Comparison of ENCODE assay signal across 14 mouse cellular contexts in genomic region chr2:136687316-136687715, GRCm38 (mm10). TPM values are rescaled to one million over a fixed set of nuclear protein-coding genes. Genes with fewer than 3 reads are reported as not detected.
"Had no signal": no experiment of that assay in that cellular context is flagged by ENCODE, and none has a peak within 500 bp of the region (broad histone marks: within the 10 kb centered on the region; RNA-seq: fewer than 3 reads in every experiment).

No protein-coding gene starts in this region.

- H3K4me3 ChIP-seq: limb, embryonic 13.5 days; midbrain, embryonic 12.5 days; neural tube, embryonic 13.5 days had no signal

- H3K27ac ChIP-seq: kidney, postnatal 0 days; limb, embryonic 13.5 days; liver, embryonic 14.5 days; midbrain, embryonic 12.5 days; neural tube, embryonic 13.5 days; stomach, postnatal 0 days had no signal

- H3K9me3 ChIP-seq: limb, embryonic 13.5 days; midbrain, embryonic 12.5 days; neural tube, embryonic 13.5 days had no signal

- H3K4me2 ChIP-seq: limb, embryonic 13.5 days; midbrain, embryonic 12.5 days; neural tube, embryonic 13.5 days had no signal

- DNase-seq: kidney, postnatal 36 days; lung, adult 18-20 months; right cerebral cortex, adult 18-20 months; right cerebral cortex, postnatal 25 days; thymus, adult 18-20 months; thymus, postnatal 14 days had no signal

- ATAC-seq: midbrain, embryonic 16.5 days had no signal

- H3K4me1 ChIP-seq: midbrain, embryonic 12.5 days; neural tube, embryonic 13.5 days had no signal

- H3K9ac ChIP-seq: limb, embryonic 13.5 days; liver, embryonic 14.5 days; midbrain, embryonic 12.5 days; neural tube, embryonic 13.5 days had no signal

- H3K27me3 ChIP-seq: limb, embryonic 13.5 days; midbrain, embryonic 12.5 days; neural tube, embryonic 13.5 days had no signal

- H3K36me3 ChIP-seq: limb, embryonic 13.5 days; midbrain, embryonic 12.5 days; neural tube, embryonic 13.5 days had no signal

RNA-seq across cellular contexts. Expression of gene Snap25, which starts 25.9 kb away (rescaled TPM):
- polyA plus RNA-seq: liver, adult 2 months had no signal
